Mouse (Mus musculus) bone marrow, adult 2 months (tissue): ENCODE measurements around the gene Olfr782.

ENCODE experiments used
- CTCF ChIP-seq: fragments of 200-500 bp; IDR thresholded peaks from 2 replicates; pipeline ENCODE4 v1.5.1; 2011; ENCODE audit warnings: low read length, control low read depth; ENCODE audit not compliant: control insufficient read depth, insufficient read depth
- POLR2A ChIP-seq: fragments of 200-500 bp; IDR thresholded peaks from 2 replicates; pipeline ENCODE4 v1.6.1; 2011; ENCODE audit warnings: low read depth, mild to moderate bottlenecking, control low read depth, low read length, borderline replicate concordance; ENCODE audit not compliant: control insufficient read depth

DNA sequence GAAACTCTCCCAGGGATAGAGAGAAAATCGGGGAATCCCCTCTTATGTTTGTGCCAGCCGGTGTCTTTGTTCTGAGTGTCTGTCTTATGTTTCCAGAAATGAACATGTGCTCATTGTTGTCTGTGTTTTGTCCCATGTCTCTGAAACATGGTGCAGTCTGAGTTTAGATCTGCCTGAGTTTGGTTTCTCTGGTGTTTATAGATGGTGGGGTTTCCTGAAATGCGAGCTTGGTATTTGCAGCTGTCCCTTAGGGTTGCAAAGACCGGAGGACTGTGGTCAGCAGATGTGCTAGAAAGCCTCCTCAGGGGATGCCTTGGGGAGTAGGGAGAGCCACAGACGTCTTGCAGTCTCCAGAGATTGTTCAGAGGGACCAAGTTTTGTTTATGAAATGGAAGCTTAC lies 8.7 kb downstream of the Olfr782 start:
- TF ChIP-seq CTCF: no peak
- TF ChIP-seq POLR2A: no peak
